Mouse (Mus musculus): ENCODE data around the gene Smo.
A peak's percentile ranks its signal among the peaks of the same experiment; 100 is the strongest.

The Smo gene

GRCm38 (mm10) chr6:29735336-29735688 is at the start of gene Smo:
Gene Smo (plus strand): TSS chr6:29735503.
- DNase-seq (ENCODE audit: low read depth), result no peak

GRCm38 (mm10) chr6:29685952-29686351 is 49.4 kb upstream of the Smo start:
- DNase-seq (ENCODE audit: low read depth), result no peak

- DNase-seq (ENCODE audit: low read depth), result no peak
These were observed 45.8 kb upstream of the Smo start for GRCm38 (mm10) chr6:29689458-29689857.

- peak; percentile 72 for DNase-seq (ENCODE audit: low read depth)
These were observed 41.4 kb upstream of the Smo start, which contains the start of gene Tspan33 for GRCm38 (mm10) chr6:29693953-29694352. Gene Tspan33 (plus strand): TSS chr6:29694222.

- DNase-seq (ENCODE audit: low read depth), result no peak
These were observed 40.7 kb upstream of the Smo start for GRCm38 (mm10) chr6:29694375-29695289.

GRCm38 (mm10) chr6:29695290-29695674 is 40.0 kb upstream of the Smo start:
- no peak for DNase-seq (ENCODE audit: low read depth)

- no peak for DNase-seq (ENCODE audit: low read depth)
These were observed 39.3 kb upstream of the Smo start for GRCm38 (mm10) chr6:29695975-29696374.

- no peak for DNase-seq (ENCODE audit: low read depth)
These were observed 38.2 kb upstream of the Smo start for GRCm38 (mm10) chr6:29697139-29697538.

GRCm38 (mm10) chr6:29697548-29697947 is 37.8 kb upstream of the Smo start:
- DNase-seq (ENCODE audit: low read depth), result no peak

GRCm38 (mm10) chr6:29699085-29699745 is 36.1 kb upstream of the Smo start:
- DNase-seq (ENCODE audit: low read depth), result no peak

- DNase-seq (ENCODE audit: low read depth), result no peak
These were observed 34.3 kb upstream of the Smo start for GRCm38 (mm10) chr6:29701051-29701450.

- no peak for DNase-seq (ENCODE audit: low read depth)
These were observed 33.2 kb upstream of the Smo start for GRCm38 (mm10) chr6:29702126-29702525.

GRCm38 (mm10) chr6:29704143-29704542 is 31.2 kb upstream of the Smo start:
- no peak for DNase-seq (ENCODE audit: low read depth)

GRCm38 (mm10) chr6:29707902-29708301 is 27.4 kb upstream of the Smo start:
- DNase-seq (ENCODE audit: low read depth), result no peak

- no peak for DNase-seq (ENCODE audit: low read depth)
These were observed 24.0 kb upstream of the Smo start for GRCm38 (mm10) chr6:29711318-29711717.

- DNase-seq (ENCODE audit: low read depth), result peak; percentile 65
These were observed 23.2 kb upstream of the Smo start for GRCm38 (mm10) chr6:29712011-29712584.

GRCm38 (mm10) chr6:29716624-29717365 is 18.5 kb upstream of the Smo start:
- DNase-seq (ENCODE audit: low read depth), result no peak

- no peak for DNase-seq (ENCODE audit: low read depth)
These were observed 17.8 kb upstream of the Smo start for GRCm38 (mm10) chr6:29717541-29717940.

GRCm38 (mm10) chr6:29717952-29718521 is 17.3 kb upstream of the Smo start:
- no peak for DNase-seq (ENCODE audit: low read depth)

- DNase-seq (ENCODE audit: low read depth), result no peak
These were observed 16.4 kb upstream of the Smo start for GRCm38 (mm10) chr6:29718894-29719329.

GRCm38 (mm10) chr6:29721890-29722289 is 13.4 kb upstream of the Smo start:
- DNase-seq (ENCODE audit: low read depth), result no peak
